Mouse (Mus musculus) heart, postnatal 14 days (tissue): ENCODE data around the gene Hand1. TPM values are rescaled to one million over a fixed set of nuclear protein-coding genes. Genes with fewer than 3 reads are reported as not detected.

Source experiments
- DNase-seq, 2 experiments: peaks; one replicate each; pipeline ENCODE4 v3.0.0; 2021 to 2022
- intact Hi-C: fragments of 180-260 bp; cut with DNase I; formaldehyde crosslinking; loops from one replicate; pipeline ENCODE4 v1.15.1; 2025
- total RNA-seq, 2 experiments: library from RNA; stranded (reverse); gene quantifications; 2 replicates each; pipeline ENCODE4 v1.2.3; 2021

Gene Hand1
- total RNA-seq, 2 experiments from 2014 or later, result not detected

- no peak for DNase-seq
- intact Hi-C loops, result no loop called here
Observed at GRCm38 (mm10) chr11:57809017-57809731, 23.4 kb downstream of the Hand1 start.

GRCm38 (mm10) chr11:57805047-57805446, 27.6 kb downstream of the Hand1 start:
- no peak for DNase-seq
- intact Hi-C loops, result no loop called here

- intact Hi-C loops, result no loop called here
- no peak for DNase-seq
Observed at GRCm38 (mm10) chr11:57802511-57802870, 30.1 kb downstream of the Hand1 start.

GRCm38 (mm10) chr11:57801766-57802510, 30.7 kb downstream of the Hand1 start:
- intact Hi-C loops, result no loop called here
- DNase-seq, result peak; percentile 75 to 81

- intact Hi-C loops, result no loop called here
- DNase-seq, result peak; percentile 98
Observed at GRCm38 (mm10) chr11:57800971-57801765, 31.4 kb downstream of the Hand1 start, which contains the start of gene Sap30l. Gene Sap30l (plus strand): TSS chr11:57801637.

- intact Hi-C loops, result no loop called here
- peak in 1 of 2 experiments; percentile 28 for DNase-seq
Observed at GRCm38 (mm10) chr11:57800266-57800951, 32.2 kb downstream of the Hand1 start.

- intact Hi-C loops, result no loop called here
- no peak for DNase-seq
Observed at GRCm38 (mm10) chr11:57799456-57799855, 33.2 kb downstream of the Hand1 start.

GRCm38 (mm10) chr11:57797828-57798227, 34.8 kb downstream of the Hand1 start:
- DNase-seq, result no peak
- intact Hi-C loops, result no loop called here

- intact Hi-C loops, result no loop called here
- DNase-seq, result no peak
Observed at GRCm38 (mm10) chr11:57795086-57795485, 37.5 kb downstream of the Hand1 start.

GRCm38 (mm10) chr11:57790866-57791535, 41.6 kb downstream of the Hand1 start:
- intact Hi-C loops, result no loop called here
- DNase-seq, result no peak

- intact Hi-C loops, result loop anchor here (2.0 kb wide), 1 partner anchor 147 kb away; no protein-coding TSS in a partner anchor
Observed at GRCm38 (mm10) chr11:57787913-57788312, 44.7 kb downstream of the Hand1 start.

GRCm38 (mm10) chr11:57786616-57787418, 45.8 kb downstream of the Hand1 start:
- peak in 1 of 2 experiments; percentile 43 for DNase-seq
- intact Hi-C loops, result no loop called here

More at GRCm38 (mm10) chr11:57787913-57788312, 44.7 kb downstream of the Hand1 start:
- peak; percentile 48 to 62 for DNase-seq

GRCm38 (mm10) chr11:57779824-57780223, 52.8 kb downstream of the Hand1 start:
- intact Hi-C loops, result no loop called here

More at GRCm38 (mm10) chr11:57779824-57780223, 52.8 kb downstream of the Hand1 start:
- no peak for DNase-seq

Other genes with a start within 250 kb of the Hand1 start
- 10 to 100 TPM; 11.1 to 12.8 TPM for gene Galnt10, start 187.4 kb downstream of the Hand1 start, total RNA-seq
- 10 to 100 TPM; 34.3 to 35.6 TPM for gene Sap30l, start 31.2 kb downstream of the Hand1 start, total RNA-seq
- 10 to 100 TPM; 49.8 to 52.8 TPM for gene Larp1, start 176.2 kb upstream of the Hand1 start, total RNA-seq